Mouse (Mus musculus) forebrain, embryonic 13.5 days (tissue): ENCODE data around the gene Ube2d1. TPM values are rescaled to one million over a fixed set of nuclear protein-coding genes. Genes with fewer than 3 reads are reported as not detected.

ENCODE experiments used
- ATAC-seq: fragments of 200-750 bp; cut with Nextera tagmentation; 2 replicates; pipeline ENCODE4 v1.8.0; 2017
- H3K27ac ChIP-seq: fragments of 300-500 bp; sonication (generic); 2 replicates; pipeline ENCODE4 v1.5.1; 2015; ENCODE audit warnings: inconsistent platforms, mild to moderate bottlenecking, moderate library complexity
- H3K27me3 ChIP-seq: fragments of 300-500 bp; sonication (generic); 2 replicates; pipeline ENCODE4 v1.6.1; 2015; ENCODE audit warnings: mild to moderate bottlenecking, inconsistent platforms
- H3K36me3 ChIP-seq: fragments of 300-500 bp; sonication (generic); 2 replicates; pipeline ENCODE4 v1.6.1; 2015; ENCODE audit warnings: mild to moderate bottlenecking, inconsistent platforms; ENCODE audit not compliant: poor library complexity, severe bottlenecking
- H3K4me1 ChIP-seq: fragments of 300-500 bp; sonication (generic); 2 replicates; pipeline ENCODE4 v1.6.1; 2015; ENCODE audit warnings: inconsistent platforms
- H3K4me2 ChIP-seq: fragments of 300-500 bp; sonication (generic); 2 replicates; pipeline ENCODE4 v1.6.1; 2015; ENCODE audit warnings: inconsistent platforms, mild to moderate bottlenecking, moderate library complexity
- H3K4me3 ChIP-seq: fragments of 300-500 bp; sonication (generic); 2 replicates; pipeline ENCODE4 v1.5.1; 2015; ENCODE audit warnings: mild to moderate bottlenecking, inconsistent platforms
- H3K9ac ChIP-seq: fragments of 300-500 bp; sonication (generic); 2 replicates; pipeline ENCODE4 v1.6.1; 2015; ENCODE audit warnings: mild to moderate bottlenecking, inconsistent platforms
- H3K9me3 ChIP-seq: fragments of 300-500 bp; sonication (generic); replicated peaks from 2 replicates; pipeline ENCODE4 v1.6.1; 2016; ENCODE audit warnings: inconsistent platforms
- WGBS: fragments of 180-500 bp; shearing (Covaris S2); methylation state at CpG from one replicate; pipeline ENCODE4 v1.1.7; 2015; 5-methylcytosine and 5-hydroxymethylcytosine counted together
- polyA plus RNA-seq: library from polyadenylated mRNA; unstranded; fragments of >200 nt; fragmentation: Nextera tagmentation; extraction: Ambion mirVana; gene quantifications from 2 replicates; pipeline ENCODE4 v1.2.1, GENCODE M21; 2015

Gene Ube2d1
- polyA plus RNA-seq, 1 experiment from 2014 or later, result 155 TPM

DNA sequence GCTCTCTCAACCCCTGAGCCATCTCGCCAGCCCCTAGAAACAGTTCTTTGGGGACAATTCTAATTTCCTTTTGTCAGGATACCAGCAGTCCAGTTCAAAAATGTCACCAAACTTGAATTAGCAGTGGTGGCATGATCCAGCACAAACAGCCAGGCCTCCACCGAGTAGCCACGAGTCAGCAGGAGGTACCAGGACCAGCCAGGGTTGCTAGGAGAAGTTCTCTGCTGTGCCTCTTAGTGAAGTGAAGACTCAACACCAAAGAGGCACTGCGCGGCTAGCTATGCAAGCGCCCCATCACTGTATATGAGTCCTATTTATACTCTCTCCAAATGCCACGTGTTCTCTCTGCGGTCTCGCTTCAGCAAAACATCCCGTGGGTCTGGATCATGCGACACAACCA, 31.0 kb upstream of the Ube2d1 start:
- Histone ChIP-seq H3K4me1 (no peaks in the 10 kb centered on the region), H3K27ac (no peak overlapping the region), H3K4me2 (no peak overlapping the region), H3K4me3 (no peak overlapping the region), H3K27me3 (no peaks in the 10 kb centered on the region), H3K36me3 (no peaks in the 10 kb centered on the region), H3K9ac (no peak overlapping the region), H3K9me3 (no peaks in the 10 kb centered on the region)
- ATAC-seq, result no peak
- WGBS, result 81% methylated on average over 11 of the region's 11 CpGs

DNA sequence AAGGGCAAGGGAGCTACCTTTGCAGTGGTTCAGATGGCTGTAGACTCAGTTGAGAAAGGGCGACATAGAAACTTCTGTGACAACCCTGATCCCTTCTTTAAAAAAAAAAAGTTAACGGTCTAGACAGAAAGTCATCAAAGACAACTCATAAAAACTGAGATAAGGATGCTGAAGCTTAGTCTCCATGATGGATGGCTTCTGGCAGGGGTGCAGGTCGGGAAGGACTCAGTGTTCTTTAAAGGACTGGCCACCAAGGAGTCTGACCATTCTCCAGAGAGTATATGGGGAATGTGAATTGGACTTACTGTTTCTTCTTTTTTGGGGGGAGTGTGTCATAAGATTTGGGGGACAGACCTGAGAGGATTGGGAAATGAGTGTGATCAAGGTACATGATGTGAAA, 29.5 kb upstream of the Ube2d1 start:
- H3K27ac ChIP-seq, result no peak overlapping the region
- 86% methylated on average over 3 of the region's 3 CpGs for WGBS
- ATAC-seq, result no peak

DNA sequence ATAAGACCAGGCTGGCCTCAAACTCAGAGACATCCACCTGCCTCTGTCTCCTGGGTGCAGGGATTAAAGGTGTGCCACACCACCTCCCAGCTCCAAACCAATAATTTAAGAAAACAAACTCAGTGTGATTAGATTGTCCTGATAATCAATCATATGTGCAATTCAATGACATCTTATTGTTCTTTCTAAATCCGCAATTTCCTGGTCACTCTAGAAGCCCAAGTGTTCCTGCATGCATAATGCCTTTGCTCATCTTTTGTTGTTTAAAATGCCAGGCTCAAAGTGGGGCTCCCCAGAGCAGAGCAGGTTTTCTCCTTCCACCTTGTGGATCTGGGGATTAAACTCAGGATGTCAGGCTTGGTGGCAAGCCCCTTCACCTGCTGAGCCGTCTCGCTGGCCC, 25.2 kb upstream of the Ube2d1 start:
- WGBS, result 53% methylated on average over 3 of the region's 3 CpGs

More for the DNA sequence above, 29.5 kb upstream of the Ube2d1 start:
- Histone ChIP-seq H3K4me1 (no peaks in the 10 kb centered on the region), H3K36me3 (no peaks in the 10 kb centered on the region), H3K4me3 (no peak overlapping the region), H3K4me2 (no peak overlapping the region), H3K9me3 (no peaks in the 10 kb centered on the region), H3K27me3 (no peaks in the 10 kb centered on the region), H3K9ac (no peak overlapping the region)

DNA sequence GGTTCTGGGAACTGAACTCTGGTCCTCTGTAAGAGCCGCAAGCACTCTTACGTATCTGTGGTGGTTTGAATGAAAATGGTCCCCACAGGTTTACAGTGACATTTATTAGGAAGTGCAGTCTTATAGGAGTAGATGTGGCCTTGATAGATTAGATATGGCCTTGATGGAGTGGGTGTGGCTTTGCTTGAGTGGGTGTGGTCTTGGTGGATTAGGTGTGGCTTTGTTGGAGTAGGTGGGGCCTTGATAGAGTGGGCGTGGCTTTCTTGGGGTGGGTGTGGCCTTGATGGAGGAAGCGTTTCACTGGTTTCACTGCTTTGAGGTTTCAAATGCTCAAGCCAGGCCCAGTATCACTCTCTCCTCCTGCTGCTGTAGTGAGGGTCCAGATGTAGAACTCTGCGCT, 23.1 kb upstream of the Ube2d1 start:
- H3K36me3 ChIP-seq, result no peaks in the 10 kb centered on the region
- no peak for ATAC-seq
- H3K9ac ChIP-seq, result no peak overlapping the region

More for the DNA sequence above, 25.2 kb upstream of the Ube2d1 start:
- H3K9me3 ChIP-seq, result no peaks in the 10 kb centered on the region
- H3K4me2 ChIP-seq, result no peak overlapping the region
- no peak overlapping the region for H3K27ac ChIP-seq
- no peaks in the 10 kb centered on the region for H3K27me3 ChIP-seq
- ATAC-seq, result no peak
- no peak overlapping the region for H3K9ac ChIP-seq
- H3K4me1 ChIP-seq, result no peaks in the 10 kb centered on the region
- no peaks in the 10 kb centered on the region for H3K36me3 ChIP-seq
- H3K4me3 ChIP-seq, result no peak overlapping the region

DNA sequence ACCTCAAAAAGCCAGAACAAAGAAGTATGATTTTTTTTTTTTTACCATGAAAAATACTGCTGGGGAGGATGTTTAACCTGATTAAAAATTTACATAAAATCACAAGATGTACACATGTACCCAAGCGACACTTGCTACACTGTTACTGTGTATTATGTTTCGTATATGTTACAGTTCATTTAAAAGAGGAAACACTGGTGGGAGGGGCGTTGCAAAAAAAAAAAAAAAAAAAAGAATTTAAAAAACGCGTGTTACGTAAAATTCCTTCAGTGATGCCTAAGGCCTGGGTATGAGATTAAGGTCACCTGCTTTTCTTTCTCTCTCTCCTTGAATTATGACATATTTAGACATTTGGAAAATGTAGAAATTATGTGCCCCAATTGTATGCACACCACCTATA, 21.7 kb upstream of the Ube2d1 start:
- WGBS, result 76% methylated on average over 6 of the region's 6 CpGs
- H3K9me3 ChIP-seq, result no peaks in the 10 kb centered on the region
- no peak overlapping the region for H3K9ac ChIP-seq
- no peaks in the 10 kb centered on the region for H3K36me3 ChIP-seq
- no peaks in the 10 kb centered on the region for H3K27me3 ChIP-seq
- no peak overlapping the region for H3K4me3 ChIP-seq
- H3K4me1 ChIP-seq, result no peaks in the 10 kb centered on the region
- ATAC-seq, result no peak
- H3K4me2 ChIP-seq, result 0 out of 2 replicates have a peak overlapping the region, but pooled peaks have one; percentile 33
- no peak overlapping the region for H3K27ac ChIP-seq

More for the DNA sequence above, 23.1 kb upstream of the Ube2d1 start:
- 90% methylated on average over 5 of the region's 5 CpGs for WGBS
- Histone ChIP-seq H3K27me3 (no peaks in the 10 kb centered on the region), H3K27ac (no peak overlapping the region), H3K4me2 (no peak overlapping the region), H3K4me1 (no peaks in the 10 kb centered on the region), H3K9me3 (no peaks in the 10 kb centered on the region), H3K4me3 (no peak overlapping the region)

DNA sequence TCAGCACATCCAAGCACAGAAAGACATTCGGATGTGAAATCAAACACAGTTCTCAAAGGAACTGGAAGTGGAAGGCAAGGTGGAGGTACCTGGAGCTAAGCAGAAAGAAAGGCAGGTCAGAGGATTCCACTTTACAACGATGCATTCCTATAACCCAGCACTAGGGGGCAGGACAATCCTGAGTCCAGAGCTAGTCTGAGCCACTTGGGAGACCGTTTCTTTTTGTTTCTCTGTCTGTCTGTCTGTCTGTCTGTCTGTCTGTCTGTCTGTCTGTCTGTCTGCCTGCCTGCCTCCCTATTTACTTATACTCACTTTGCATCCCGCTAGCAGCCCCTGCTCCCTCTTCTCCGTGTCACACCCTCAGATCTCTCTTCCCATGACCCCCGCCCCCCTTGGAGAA, 21.1 kb upstream of the Ube2d1 start:
- peak overlapping the region; percentile 33 for H3K4me2 ChIP-seq
- H3K4me3 ChIP-seq, result no peak overlapping the region
- WGBS, result 22% methylated on average over 6 of the region's 6 CpGs
- H3K9me3 ChIP-seq, result no peaks in the 10 kb centered on the region
- ATAC-seq, result 0 out of 2 replicates have a peak, but pooled peaks have one; percentile 27
- no peak overlapping the region for H3K9ac ChIP-seq
- no peak overlapping the region for H3K27ac ChIP-seq
- no peaks in the 10 kb centered on the region for H3K36me3 ChIP-seq
- H3K27me3 ChIP-seq, result no peaks in the 10 kb centered on the region
- no peaks in the 10 kb centered on the region for H3K4me1 ChIP-seq

DNA sequence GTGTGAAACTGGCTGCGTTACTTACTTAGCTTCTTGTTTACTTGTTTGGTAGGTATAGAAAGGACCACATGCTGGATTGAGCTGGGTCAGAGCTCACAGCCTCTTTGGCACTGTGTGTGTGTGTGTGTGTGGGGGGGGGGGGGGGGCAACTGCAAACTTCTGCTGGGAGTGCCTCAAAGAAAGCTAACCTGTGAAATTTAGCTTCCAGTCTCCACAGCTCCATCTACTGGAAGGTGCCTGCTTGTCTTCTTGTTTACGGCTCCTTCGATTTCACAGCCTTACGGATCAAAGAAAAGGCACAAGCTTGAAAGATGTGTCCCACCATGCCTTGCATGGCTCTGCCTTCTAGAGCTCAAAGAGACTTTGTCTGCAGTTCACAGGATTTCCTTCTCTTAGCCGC, 17.4 kb upstream of the Ube2d1 start:
- H3K27me3 ChIP-seq, result no peaks in the 10 kb centered on the region
- H3K4me3 ChIP-seq, result no peak overlapping the region
- H3K9ac ChIP-seq, result no peak overlapping the region
- no peak overlapping the region for H3K27ac ChIP-seq
- ATAC-seq, result no peak
- no peaks in the 10 kb centered on the region for H3K36me3 ChIP-seq
- WGBS, result 26% methylated on average over 5 of the region's 5 CpGs
- H3K4me1 ChIP-seq, result no peaks in the 10 kb centered on the region
- H3K9me3 ChIP-seq, result no peaks in the 10 kb centered on the region
- H3K4me2 ChIP-seq, result no peak overlapping the region

DNA sequence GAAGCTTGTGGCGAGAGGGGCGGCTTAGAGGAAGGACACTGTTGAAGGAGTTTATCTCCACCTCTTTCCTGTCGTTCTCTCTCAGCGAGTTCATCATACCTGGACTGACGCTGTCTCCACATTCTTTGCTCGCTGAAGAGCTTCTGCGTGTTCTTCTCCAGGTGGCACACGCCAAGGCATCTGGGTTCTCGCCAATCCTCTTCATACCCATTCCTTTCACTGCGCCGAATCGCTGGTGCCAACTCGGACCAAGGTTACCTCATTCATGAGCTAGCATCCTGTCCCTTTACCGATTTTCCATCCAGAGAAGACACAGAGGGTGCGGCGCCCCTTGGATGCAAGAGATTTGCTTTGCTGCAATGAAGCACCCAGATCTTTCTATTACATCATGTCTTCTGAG, 15.1 kb upstream of the Ube2d1 start:
- Histone ChIP-seq H3K9ac (no peak overlapping the region), H3K4me3 (no peak overlapping the region), H3K36me3 (no peaks in the 10 kb centered on the region), H3K27me3 (no peaks in the 10 kb centered on the region), H3K27ac (no peak overlapping the region), H3K4me2 (no peak overlapping the region), H3K4me1 (no peaks in the 10 kb centered on the region), H3K9me3 (no peaks in the 10 kb centered on the region)
- WGBS, result 88% methylated on average over 16 of the region's 16 CpGs
- no peak for ATAC-seq

DNA sequence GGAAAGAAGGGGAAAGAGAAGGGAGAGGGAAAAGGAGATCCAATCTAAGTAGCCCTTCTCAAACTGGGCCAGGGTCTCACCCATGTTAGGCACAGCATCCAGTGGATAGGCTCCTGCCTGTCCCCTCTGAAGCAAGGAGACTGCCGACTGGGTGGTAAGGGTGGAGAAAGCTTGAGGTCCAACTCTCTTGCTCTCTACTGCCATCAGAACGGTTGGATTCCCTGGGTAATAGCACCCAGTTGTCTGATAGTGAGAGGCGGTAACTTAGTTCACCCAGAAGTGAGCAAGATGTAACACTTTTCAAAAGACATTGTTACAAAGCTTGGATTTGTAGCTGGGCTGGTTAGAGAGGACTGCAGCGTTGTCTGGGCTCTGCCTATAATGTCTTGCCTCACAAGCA, 8.2 kb upstream of the Ube2d1 start:
- Histone ChIP-seq H3K27me3 (no peaks in the 10 kb centered on the region), H3K4me2 (no peak overlapping the region), H3K4me3 (no peak overlapping the region), H3K27ac (no peak overlapping the region), H3K9me3 (no peaks in the 10 kb centered on the region), H3K4me1 (peaks cover 7% of the 10 kb centered on the region), H3K9ac (no peak overlapping the region), H3K36me3 (no peaks in the 10 kb centered on the region)
- ATAC-seq, result no peak
- WGBS, result 54% methylated on average over 4 of the region's 4 CpGs

DNA sequence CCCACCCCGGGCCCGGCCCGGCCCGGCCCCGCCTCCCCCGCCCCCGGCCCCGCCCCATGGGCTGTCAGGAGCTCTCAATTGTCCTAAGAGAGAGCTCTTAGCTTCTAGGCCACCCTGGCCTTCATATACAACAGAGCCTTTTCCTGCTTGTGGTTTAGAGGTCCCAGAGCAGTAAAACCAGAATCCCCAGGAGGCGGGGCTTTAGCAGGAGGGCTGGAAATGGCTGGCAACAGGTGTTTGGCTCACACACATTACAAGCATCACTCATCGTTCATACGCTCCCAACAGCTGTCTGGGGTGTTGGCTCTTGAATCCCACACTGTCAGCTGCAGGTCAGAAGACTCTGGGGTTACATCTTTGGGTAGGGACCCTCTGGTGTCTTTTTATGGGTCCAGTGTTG, 7.2 kb upstream of the Ube2d1 start:
- no peaks in the 10 kb centered on the region for H3K27me3 ChIP-seq
- peak overlapping the region; percentile 22; the same call in 1 of the 2 replicates for H3K4me2 ChIP-seq
- H3K4me3 ChIP-seq, result no peak overlapping the region
- no peaks in the 10 kb centered on the region for H3K9me3 ChIP-seq
- peaks cover 7% of the 10 kb centered on the region for H3K4me1 ChIP-seq
- WGBS, result 17% methylated on average over 7 of the region's 11 CpGs
- no peak overlapping the region for H3K27ac ChIP-seq
- no peaks in the 10 kb centered on the region for H3K36me3 ChIP-seq
- 0 out of 2 replicates have a peak, but pooled peaks have one; percentile 33 for ATAC-seq
- H3K9ac ChIP-seq, result no peak overlapping the region

DNA sequence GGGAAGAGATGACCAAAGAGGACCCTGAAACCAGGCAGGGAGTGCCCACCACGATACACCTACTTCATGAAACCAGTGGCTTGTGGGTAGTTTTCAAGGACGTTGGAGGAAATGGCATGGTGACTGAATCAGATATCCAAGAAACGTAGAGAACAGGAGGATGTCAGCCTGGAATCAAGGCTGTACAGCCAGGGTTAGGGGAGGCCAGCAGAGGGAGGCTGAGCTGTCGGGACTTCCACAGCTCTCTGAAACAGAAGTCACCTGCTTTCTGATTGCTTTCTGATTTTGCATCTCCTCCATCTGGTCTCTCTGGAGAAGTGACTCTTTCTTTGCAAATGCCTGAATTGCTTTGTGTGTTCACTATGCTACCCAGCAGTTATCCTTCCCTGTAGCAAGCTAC, 6.7 kb upstream of the Ube2d1 start:
- H3K27ac ChIP-seq, result no peak overlapping the region
- WGBS, result 23% methylated on average over 4 of the region's 4 CpGs
- H3K4me3 ChIP-seq, result no peak overlapping the region
- no peaks in the 10 kb centered on the region for H3K36me3 ChIP-seq
- ATAC-seq, result 0 out of 2 replicates have a peak, but pooled peaks have one; percentile 8
- H3K27me3 ChIP-seq, result 0 out of 2 replicates have a peak, but pooled peaks cover 2% of the 10 kb centered on the region
- peaks cover 7% of the 10 kb centered on the region for H3K4me1 ChIP-seq
- peak overlapping the region; percentile 22; the same call in 1 of the 2 replicates for H3K4me2 ChIP-seq
- H3K9me3 ChIP-seq, result no peaks in the 10 kb centered on the region
- H3K9ac ChIP-seq, result no peak overlapping the region

DNA sequence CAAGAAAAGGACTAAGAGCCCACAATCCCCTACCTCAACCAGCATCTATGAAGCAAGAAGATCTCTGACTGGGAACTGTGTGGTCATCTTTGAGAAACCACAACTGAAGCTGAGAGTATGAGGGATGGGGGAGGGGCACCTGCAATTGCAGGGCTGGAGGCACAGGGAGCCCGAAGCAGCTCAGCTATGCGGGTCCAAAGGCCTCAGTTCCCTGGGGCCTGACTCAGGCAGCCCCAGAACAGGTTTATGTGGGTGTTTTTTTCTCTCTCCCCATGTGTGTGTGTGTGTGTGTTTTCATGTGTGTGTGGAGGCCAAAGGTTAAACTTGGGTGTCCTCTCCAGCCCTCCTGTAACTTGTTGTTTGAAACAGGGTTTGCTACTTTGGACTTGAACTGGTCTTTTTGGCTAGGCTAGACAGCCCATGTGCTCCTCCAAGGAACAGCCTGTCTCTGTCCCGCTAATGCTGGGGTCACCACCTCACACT, 6.2 kb upstream of the Ube2d1 start:
- WGBS, result 28% methylated on average over 3 of the region's 3 CpGs
- H3K4me1 ChIP-seq, result peaks cover 7% of the 10 kb centered on the region
- H3K9ac ChIP-seq, result no peak overlapping the region
- no peak overlapping the region for H3K4me3 ChIP-seq
- no peaks in the 10 kb centered on the region for H3K36me3 ChIP-seq
- H3K4me2 ChIP-seq, result no peak overlapping the region
- 0 out of 2 replicates have a peak, but pooled peaks cover 5% of the 10 kb centered on the region for H3K27me3 ChIP-seq
- H3K27ac ChIP-seq, result no peak overlapping the region
- ATAC-seq, result no peak
- no peaks in the 10 kb centered on the region for H3K9me3 ChIP-seq

DNA sequence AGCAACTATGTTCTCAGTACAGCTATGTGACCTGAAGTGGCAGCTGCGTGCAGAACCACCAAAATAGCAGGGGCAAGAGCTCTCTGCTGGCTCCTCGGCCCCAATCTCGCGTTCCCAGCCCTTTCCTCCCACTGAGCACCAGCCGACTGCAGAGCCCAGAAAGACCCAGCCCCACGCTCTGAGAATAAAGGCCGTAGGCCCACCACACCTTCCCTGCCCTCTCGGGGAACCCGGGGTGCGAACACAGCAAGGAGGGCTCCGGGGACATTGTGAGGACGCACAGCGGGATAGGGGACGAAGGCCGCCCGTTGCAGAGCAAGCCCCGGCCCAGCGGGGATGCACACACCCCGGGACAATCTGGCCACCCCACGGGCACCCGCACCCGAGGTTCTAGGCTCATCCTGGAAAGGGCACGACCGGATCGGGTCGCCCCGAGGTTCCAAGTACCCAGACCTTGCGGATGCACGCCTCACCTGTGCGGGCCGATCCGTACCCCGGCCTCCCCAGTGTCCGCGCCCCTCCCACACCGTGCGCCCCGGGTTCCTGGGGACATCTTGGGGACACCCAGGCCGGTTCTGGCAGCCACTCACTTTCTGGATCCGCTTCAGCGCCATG, 444 bp downstream of the Ube2d1 start:
- under 1% methylated on average over 41 of the region's 41 CpGs for WGBS
- peak overlapping the region; percentile 89 for H3K27ac ChIP-seq
- peak overlapping the region; percentile 98 for H3K9ac ChIP-seq
- peak overlapping the region; percentile 66 for H3K4me2 ChIP-seq
- H3K4me1 ChIP-seq, result peaks cover 39% of the 10 kb centered on the region
- peak overlapping the region; percentile 95 for H3K4me3 ChIP-seq
- H3K36me3 ChIP-seq, result peaks cover 4% of the 10 kb centered on the region; the same call in 1 of the 2 replicates
- no peaks in the 10 kb centered on the region for H3K9me3 ChIP-seq
- peak; percentile 83 for ATAC-seq
- 0 out of 2 replicates have a peak, but pooled peaks cover 5% of the 10 kb centered on the region for H3K27me3 ChIP-seq
